Mouse (Mus musculus) small intestine, adult 2 months (tissue): ENCODE measurements at regions not wholly inside any gene's neighbourhood (a gene's known extent, or its start where the extent isn't known, plus 50 kb on each side); places are given as distances from the start of the nearest gene placed in this dataset.

Experiments used
- CTCF ChIP-seq: fragments of 200-500 bp; IDR thresholded peaks from 2 replicates; pipeline ENCODE4 v1.5.1; 2012; ENCODE audit warnings: low read depth, mild to moderate bottlenecking, control low read depth, inconsistent platforms, low read length, moderate library complexity, mixed read lengths; ENCODE audit not compliant: insufficient replicate concordance, insufficient read length; ENCODE audit errors: extremely low read depth
- POLR2A ChIP-seq: fragments of 200-500 bp; IDR thresholded peaks from 2 replicates; pipeline ENCODE4 v1.6.1; 2012; ENCODE audit warnings: low read depth, mild to moderate bottlenecking, control low read depth, inconsistent platforms, low read length, moderate library complexity

DNA sequence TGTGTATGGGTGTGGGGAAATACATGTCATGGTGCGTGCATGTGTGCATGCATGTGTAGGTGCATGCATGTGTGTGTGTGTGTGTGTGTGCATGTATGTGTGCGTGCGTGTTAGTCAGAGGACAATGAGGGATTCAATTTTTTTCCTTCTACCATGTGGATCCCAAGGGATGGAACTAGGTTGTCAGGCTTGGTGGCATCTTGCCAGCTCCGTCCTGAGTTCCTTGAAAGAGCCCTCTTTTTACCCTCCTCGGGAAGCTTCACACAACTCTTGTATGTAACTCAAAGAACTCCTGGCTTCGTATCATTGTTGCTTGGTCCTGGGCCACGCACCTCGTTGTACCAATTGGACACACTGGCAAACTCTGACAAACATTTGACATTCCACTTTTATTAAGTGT lies 183.0 kb downstream of the Tle3 start:
- no peak for TF ChIP-seq CTCF
- no peak for TF ChIP-seq POLR2A
